Mouse (Mus musculus) heart, postnatal 0 days (tissue): ENCODE results near the gene Actb. TPM values are rescaled to one million over a fixed set of nuclear protein-coding genes. Genes with fewer than 3 reads are reported as not detected.

Experiments used
- ATAC-seq: fragments of 200-750 bp; cut with Nextera tagmentation; 2 replicates; pipeline ENCODE4 v1.8.0; 2017; ENCODE audit warnings: low read depth, moderate number of reproducible peaks, moderate library complexity; ENCODE audit not compliant: insufficient read depth
- DNase-seq: peaks from one replicate; pipeline ENCODE4 v3.0.0-alpha.2; 2016; ENCODE audit warnings: low spot score
- H3K27ac ChIP-seq: fragments of 300-500 bp; sonication (generic); 2 replicates; pipeline ENCODE4 v1.5.1; 2014; ENCODE audit warnings: low read depth, mild to moderate bottlenecking
- H3K27me3 ChIP-seq: fragments of 300-500 bp; sonication (generic); 2 replicates; pipeline ENCODE4 v1.6.1; 2014; ENCODE audit warnings: low read length, mixed read lengths; ENCODE audit not compliant: control insufficient read depth, insufficient read depth
- H3K36me3 ChIP-seq: fragments of 300-500 bp; sonication (generic); replicated peaks from 2 replicates; pipeline ENCODE4 v1.6.1; 2014; ENCODE audit warnings: low read length, mixed read lengths; ENCODE audit not compliant: control insufficient read depth, insufficient read depth
- H3K4me1 ChIP-seq: fragments of 300-500 bp; sonication (generic); 2 replicates; pipeline ENCODE4 v1.6.1; 2014; ENCODE audit warnings: antibody characterized with exemption; ENCODE audit not compliant: control insufficient read depth, insufficient read depth
- H3K4me2 ChIP-seq: fragments of 300-500 bp; sonication (generic); 2 replicates; pipeline ENCODE4 v1.6.1; 2014; ENCODE audit warnings: low read depth, mild to moderate bottlenecking, low read length, moderate library complexity
- H3K4me3 ChIP-seq: fragments of 300-500 bp; sonication (generic); 2 replicates; pipeline ENCODE4 v1.5.1; 2014; ENCODE audit warnings: low read depth, low read length
- H3K9ac ChIP-seq: fragments of 300-500 bp; sonication (generic); replicated peaks from 2 replicates; pipeline ENCODE4 v1.6.1; 2014; ENCODE audit warnings: low read depth, low read length, mixed read lengths
- H3K9me3 ChIP-seq: fragments of 300-500 bp; sonication (generic); replicated peaks from 2 replicates; pipeline ENCODE4 v1.6.1; 2016; ENCODE audit warnings: low read length; ENCODE audit not compliant: control insufficient read depth
- CTCF ChIP-seq: IDR thresholded peaks from 2 replicates; pipeline ENCODE4 v1.5.1; 2016; ENCODE audit warnings: antibody characterized with exemption, control low read depth, low read depth
- EP300 ChIP-seq: IDR thresholded peaks from 2 replicates; pipeline ENCODE4 v1.6.1; 2016; ENCODE audit warnings: antibody characterized with exemption, low read depth
- WGBS: fragments of 180-500 bp; shearing (Covaris S2); extraction: QIAGEN DNeasy Blood & Tissue Kit; methylation state at CpG from one replicate; pipeline ENCODE4 v1.1.7; 2014; 5-methylcytosine and 5-hydroxymethylcytosine counted together
- polyA plus RNA-seq: library from polyadenylated mRNA; unstranded; fragments of >200 nt; fragmentation: Nextera tagmentation; extraction: Ambion mirVana; gene quantifications from 2 replicates; pipeline ENCODE4 v1.2.1, GENCODE M21; 2015
- total RNA-seq: library from RNA; depleted of rRNA; stranded (reverse); fragments of >200 nt; gene quantifications from 2 replicates; pipeline ENCODE4 v1.2.3, GENCODE M21; 2014; ENCODE audit warnings: low replicate concordance

The Actb gene
- total and polyA plus RNA-seq, 2 experiments from 2014 or later, result 2,574 to 4,473 TPM

DNA sequence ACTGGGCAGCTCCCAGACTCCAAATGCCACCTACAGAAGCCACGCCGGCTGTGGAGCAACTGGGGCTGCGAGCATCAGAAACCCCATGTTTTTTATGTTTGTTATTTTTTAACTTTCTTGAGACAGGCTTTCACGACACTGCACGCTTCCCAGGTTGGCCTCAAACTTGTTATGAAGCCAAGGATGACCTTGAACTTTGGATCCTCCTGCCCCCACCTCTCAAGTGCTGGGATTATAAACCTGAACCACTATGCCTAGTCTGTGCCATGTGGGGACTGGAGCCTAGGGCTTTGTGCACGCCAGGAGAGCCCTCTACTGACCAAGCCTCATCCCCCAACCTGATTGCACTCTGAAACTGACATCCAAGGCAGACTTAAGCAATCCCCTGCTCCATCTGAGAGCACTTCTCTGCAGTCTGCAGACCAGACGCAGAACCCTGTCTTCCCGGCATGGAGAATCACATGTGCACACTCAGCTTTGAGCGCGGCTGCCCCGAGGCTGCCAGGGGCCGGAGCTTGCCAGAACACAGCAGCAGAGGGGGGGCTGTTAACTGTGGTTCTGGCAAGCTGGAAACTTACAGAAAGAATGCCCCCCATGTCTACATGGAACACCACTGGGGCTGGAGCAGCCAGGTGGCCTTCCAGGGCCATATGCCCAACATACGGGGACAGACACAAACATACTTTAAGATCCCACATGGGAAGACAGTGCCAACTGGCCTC is 31.6 kb downstream of the Actb start:
- ATAC-seq, result no peak
- peaks cover 4% of the 10 kb centered on the region; the same call in 1 of the 2 replicates for H3K4me1 ChIP-seq
- no peak overlapping the region for H3K4me3 ChIP-seq
- 89% methylated on average over 13 of the region's 13 CpGs for WGBS
- no peak overlapping the region for H3K9ac ChIP-seq
- no peaks in the 10 kb centered on the region for H3K9me3 ChIP-seq
- H3K36me3 ChIP-seq, result peaks cover 27% of the 10 kb centered on the region
- TF ChIP-seq CTCF (peak; percentile 26), EP300 (no peak)
- H3K27ac ChIP-seq, result no peak overlapping the region
- H3K27me3 ChIP-seq, result no peaks in the 10 kb centered on the region
- no peak overlapping the region for H3K4me2 ChIP-seq
- no peak for DNase-seq

DNA sequence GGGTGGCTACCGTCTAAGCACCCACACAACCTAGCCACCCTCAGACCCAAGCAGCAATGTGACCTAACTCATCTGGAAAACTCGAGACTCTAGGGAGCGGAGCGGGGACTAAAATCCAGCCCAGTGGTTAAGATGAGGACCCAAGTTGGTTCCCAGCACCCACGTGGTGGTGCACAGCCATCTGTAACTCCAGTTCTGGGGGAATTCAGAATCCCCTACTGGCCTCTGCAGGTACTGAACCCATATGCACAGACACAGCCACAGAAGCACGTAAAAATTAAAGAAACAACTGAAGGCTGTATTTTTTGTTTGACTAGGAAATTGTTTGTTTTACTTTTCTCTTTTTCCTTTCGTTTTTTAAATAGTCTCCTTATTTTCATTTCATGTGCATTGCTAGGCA is 32.8 kb downstream of the Actb start:
- Histone ChIP-seq H3K9ac (no peak overlapping the region), H3K36me3 (peaks cover 27% of the 10 kb centered on the region), H3K9me3 (no peaks in the 10 kb centered on the region), H3K27me3 (no peaks in the 10 kb centered on the region), H3K27ac (no peak overlapping the region), H3K4me3 (no peak overlapping the region), H3K4me1 (no peaks in the 10 kb centered on the region), H3K4me2 (no peak overlapping the region)
- WGBS, result 97% methylated on average over 7 of the region's 7 CpGs
- no peak for TF ChIP-seq CTCF
- no peak for TF ChIP-seq EP300
- ATAC-seq (no peak), DNase-seq (no peak)

DNA sequence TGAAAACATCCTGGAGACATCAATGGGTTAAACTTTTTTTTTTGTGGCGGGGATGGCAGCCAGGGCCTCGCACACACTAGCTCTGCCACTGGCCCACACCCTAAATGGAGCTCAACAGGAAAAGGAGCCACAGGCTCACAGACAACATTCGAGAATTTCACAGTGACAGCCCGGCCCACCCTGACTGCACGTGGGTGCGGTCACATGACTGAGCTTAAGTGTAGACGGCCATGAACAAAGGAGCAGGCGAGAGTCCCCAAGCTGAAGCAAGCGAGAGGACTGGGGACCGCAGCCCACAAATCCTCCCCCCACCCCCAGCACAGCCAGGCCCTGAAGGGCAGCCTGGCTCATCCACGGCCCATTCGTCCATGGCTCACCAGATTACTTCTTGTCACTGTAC is 34.8 kb downstream of the Actb start:
- TF ChIP-seq EP300 (no peak), CTCF (no peak)
- H3K9ac ChIP-seq, result no peak overlapping the region
- H3K36me3 ChIP-seq, result peaks cover 32% of the 10 kb centered on the region
- H3K4me3 ChIP-seq, result no peak overlapping the region
- no peaks in the 10 kb centered on the region for H3K27me3 ChIP-seq
- DNase-seq (no peak), ATAC-seq (peak; percentile 42; the same call in 1 of the 2 replicates)
- WGBS, result 54% methylated on average over 11 of the region's 12 CpGs
- no peaks in the 10 kb centered on the region for H3K4me1 ChIP-seq
- no peak overlapping the region for H3K27ac ChIP-seq
- H3K4me2 ChIP-seq, result no peak overlapping the region
- no peaks in the 10 kb centered on the region for H3K9me3 ChIP-seq

DNA sequence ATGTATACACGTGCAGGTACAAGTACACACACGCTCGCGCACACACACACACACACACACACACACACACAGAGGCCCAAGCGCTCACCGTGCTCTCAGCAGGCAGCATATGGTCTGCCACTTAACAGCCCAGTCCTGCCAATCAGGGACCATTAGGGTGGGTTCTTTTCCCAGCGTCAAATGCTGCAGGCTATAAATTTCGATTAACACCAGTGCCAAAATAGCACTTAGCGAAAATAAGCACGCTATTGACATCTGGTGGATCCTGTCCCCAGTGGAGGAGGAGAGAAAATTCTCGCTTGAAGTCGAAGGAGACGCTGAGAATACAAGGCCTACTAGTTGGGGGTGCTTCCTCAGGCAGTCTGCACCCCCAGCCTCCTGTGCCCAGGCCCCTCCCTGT is 37.1 kb downstream of the Actb start:
- H3K4me3 ChIP-seq, result no peak overlapping the region
- no peak overlapping the region for H3K9ac ChIP-seq
- peaks cover 26% of the 10 kb centered on the region for H3K36me3 ChIP-seq
- DNase-seq (no peak), ATAC-seq (no peak)
- no peaks in the 10 kb centered on the region for H3K9me3 ChIP-seq
- no peak overlapping the region for H3K4me2 ChIP-seq
- no peak overlapping the region for H3K27ac ChIP-seq
- TF ChIP-seq CTCF (no peak), EP300 (no peak)
- H3K4me1 ChIP-seq, result no peaks in the 10 kb centered on the region
- 83% methylated on average over 13 of the region's 13 CpGs for WGBS
- H3K27me3 ChIP-seq, result no peaks in the 10 kb centered on the region

DNA sequence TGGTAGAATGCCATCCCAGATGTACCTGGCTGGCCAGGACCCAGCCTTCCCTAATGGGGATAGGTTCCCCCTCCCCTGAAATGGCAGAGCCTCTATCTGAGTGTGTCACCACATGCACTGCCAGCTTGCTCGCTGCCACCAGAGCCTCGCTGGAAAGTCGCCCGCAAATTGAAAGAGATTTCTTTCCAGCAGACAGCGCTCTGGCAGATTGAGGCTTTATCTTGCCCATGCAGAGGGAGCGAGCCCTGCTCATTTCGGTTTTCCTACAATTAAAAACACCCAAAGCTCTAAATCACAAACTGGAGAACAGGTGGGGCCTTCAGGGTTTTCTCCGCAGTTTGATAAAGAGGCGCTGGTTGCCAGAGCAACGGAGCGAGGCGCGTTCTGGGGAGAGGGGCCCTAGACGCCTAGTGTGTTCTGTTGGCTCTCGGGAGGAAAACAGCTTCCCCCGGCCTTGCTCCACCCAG is 48.8 kb downstream of the Actb start:
- ATAC-seq (no peak), DNase-seq (no peak)
- H3K9ac ChIP-seq, result no peak overlapping the region
- no peaks in the 10 kb centered on the region; the same call in 1 of the 2 replicates for H3K9me3 ChIP-seq
- no peak overlapping the region for H3K27ac ChIP-seq
- no peaks in the 10 kb centered on the region for H3K27me3 ChIP-seq
- peak overlapping the region; percentile 24; the same call in 1 of the 2 replicates for H3K4me2 ChIP-seq
- no peaks in the 10 kb centered on the region for H3K4me1 ChIP-seq
- H3K36me3 ChIP-seq, result no peaks in the 10 kb centered on the region
- no peak overlapping the region for H3K4me3 ChIP-seq
- WGBS, result 37% methylated on average over 16 of the region's 16 CpGs
- TF ChIP-seq EP300, result no peak
- TF ChIP-seq CTCF, result no peak

DNA sequence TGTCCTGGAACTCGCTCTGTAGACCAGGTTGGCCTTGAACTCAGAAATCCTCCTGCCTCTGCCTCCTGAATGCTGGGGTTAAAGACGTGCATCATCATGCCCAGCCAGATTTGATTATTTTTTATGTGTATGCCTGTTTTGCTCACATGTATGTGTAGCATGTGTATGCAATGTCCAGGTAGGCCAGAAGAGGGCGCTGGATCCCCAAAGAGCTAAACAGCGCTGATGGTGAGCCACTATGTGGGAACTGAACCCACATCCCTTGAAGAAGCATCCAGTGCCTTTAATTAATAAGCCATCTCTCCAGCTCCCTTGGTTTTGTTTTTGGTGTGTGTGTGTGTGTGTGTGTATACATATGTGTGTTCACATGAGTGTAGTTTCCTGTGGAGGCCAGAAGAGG is 50.1 kb downstream of the Actb start:
- DNase-seq (no peak), ATAC-seq (no peak)
- TF ChIP-seq EP300 (no peak), CTCF (no peak)
- Histone ChIP-seq H3K9me3 (no peaks in the 10 kb centered on the region; the same call in 1 of the 2 replicates), H3K4me3 (no peak overlapping the region), H3K36me3 (no peaks in the 10 kb centered on the region), H3K27ac (no peak overlapping the region), H3K27me3 (no peaks in the 10 kb centered on the region), H3K4me1 (no peaks in the 10 kb centered on the region), H3K9ac (no peak overlapping the region), H3K4me2 (no peak overlapping the region)
- WGBS, result 73% methylated on average over 4 of the region's 4 CpGs
